Mouse (Mus musculus): Measurements from ENCODE around the gene Agap1. TPM values are rescaled to one million over a fixed set of nuclear protein-coding genes. Genes with fewer than 3 reads are reported as not detected.

Gene Agap1
- polyA plus RNA-seq, 1 experiment from 2014 or later: 8.5 TPM

DNA sequence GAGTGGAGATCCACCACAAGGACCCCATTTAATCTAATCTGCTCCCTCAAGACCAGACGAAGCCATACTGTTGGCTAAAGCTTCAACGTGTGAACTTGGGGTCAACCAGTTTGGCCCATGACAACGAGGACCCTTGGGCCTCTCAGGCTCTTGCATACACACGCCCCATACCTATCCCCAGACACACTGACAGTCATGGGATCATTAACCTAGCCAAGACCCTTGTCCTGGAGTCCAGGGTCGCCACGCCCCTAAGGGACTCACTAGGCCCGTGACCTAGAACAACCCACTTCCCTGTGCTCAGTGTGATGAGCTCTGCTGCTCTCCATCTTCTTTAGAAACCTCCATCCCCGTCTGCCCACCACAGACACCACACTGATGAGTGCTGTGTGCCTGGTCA is 429.7 kb downstream of the Agap1 start:
- TF ChIP-seq CTCF (IDR thresholded peaks at IDR 0.05; ENCODE audit: low read depth): no peak
- Histone ChIP-seq H3K9me3 (replicated peaks; ENCODE audit: low read length) (no peaks in the 10 kb centered on the region), H3K27me3 (ENCODE audit: insufficient read depth, low read length) (no peaks in the 10 kb centered on the region), H3K36me3 (ENCODE audit: insufficient read depth, low read length) (peaks cover 7% of the 10 kb centered on the region; the same call in 1 of the 2 replicates), H3K9ac (ENCODE audit: low read depth, low read length) (no peak overlapping the region), H3K4me1 (replicated peaks; ENCODE audit: insufficient read depth, low read length) (peaks cover 19% of the 10 kb centered on the region), H3K4me2 (ENCODE audit: low read length) (no peak overlapping the region), H3K4me3 (replicated peaks; ENCODE audit: low read depth, low read length) (no peak overlapping the region), H3K27ac (no peak overlapping the region)
- 0 out of 2 replicates have a peak, but pooled peaks have one; percentile 23 for ATAC-seq (replicated peaks; ENCODE audit: low FRiP score, low read depth)
- WGBS: 72% methylated on average over 8 of the region's 8 CpGs
- DNase-seq (ENCODE audit: low spot score): no peak

DNA sequence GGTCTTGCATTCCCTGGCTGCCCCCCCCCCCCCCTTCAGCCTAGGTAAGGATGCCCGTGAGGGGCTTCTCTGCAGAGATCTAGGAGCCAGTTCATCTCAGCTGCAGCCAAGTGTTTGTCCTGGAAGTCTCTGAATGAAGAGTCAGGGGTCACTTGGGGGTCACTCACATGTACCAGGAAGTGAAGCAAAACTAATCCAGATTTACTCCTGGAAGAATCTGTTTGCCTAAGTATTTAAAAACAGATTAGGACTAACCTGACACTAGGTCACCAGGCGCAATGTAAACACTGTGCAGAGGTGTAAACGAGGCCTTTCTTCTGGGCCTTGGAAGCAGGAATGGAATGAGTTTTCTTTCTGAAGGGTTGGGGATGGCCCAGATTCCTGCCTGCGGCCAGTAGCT is 431.1 kb downstream of the Agap1 start:
- Histone ChIP-seq H3K27me3 (ENCODE audit: insufficient read depth, low read length) (no peaks in the 10 kb centered on the region), H3K9me3 (replicated peaks; ENCODE audit: low read length) (no peaks in the 10 kb centered on the region), H3K4me1 (replicated peaks; ENCODE audit: insufficient read depth, low read length) (peaks cover 9% of the 10 kb centered on the region), H3K27ac (no peak overlapping the region), H3K4me2 (ENCODE audit: low read length) (no peak overlapping the region), H3K4me3 (replicated peaks; ENCODE audit: low read depth, low read length) (no peak overlapping the region), H3K9ac (ENCODE audit: low read depth, low read length) (no peak overlapping the region), H3K36me3 (ENCODE audit: insufficient read depth, low read length) (peaks cover 9% of the 10 kb centered on the region; the same call in 1 of the 2 replicates)
- ATAC-seq (replicated peaks; ENCODE audit: low FRiP score, low read depth): no peak
- TF ChIP-seq CTCF (IDR thresholded peaks at IDR 0.05; ENCODE audit: low read depth): no peak
- WGBS: 31% methylated on average over 4 of the region's 4 CpGs
- DNase-seq (ENCODE audit: low spot score): peak; percentile 49

DNA sequence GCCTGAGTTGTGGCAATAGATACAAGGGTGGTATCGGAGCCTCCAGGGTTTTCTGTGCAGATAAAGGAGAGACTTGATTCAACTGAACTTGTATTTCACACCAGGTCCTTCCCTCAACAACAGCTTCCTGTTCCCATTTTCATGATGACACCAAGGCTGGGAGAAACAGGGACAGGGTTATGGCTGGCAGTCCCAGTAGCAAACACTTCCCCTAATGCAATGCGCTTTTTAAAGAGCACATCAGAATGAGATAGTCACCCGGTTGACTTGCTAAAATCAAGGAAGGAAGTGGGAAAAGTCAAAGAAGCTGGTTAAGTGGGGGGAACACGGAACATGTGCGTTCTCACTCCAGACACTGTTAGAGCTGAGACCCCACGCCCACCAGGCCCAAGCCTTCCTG is 436.8 kb downstream of the Agap1 start:
- H3K4me1 ChIP-seq (replicated peaks; ENCODE audit: insufficient read depth, low read length): no peaks in the 10 kb centered on the region
- H3K4me3 ChIP-seq (replicated peaks; ENCODE audit: low read depth, low read length): no peak overlapping the region
- WGBS: 87% methylated on average over 6 of the region's 6 CpGs
- H3K9me3 ChIP-seq (replicated peaks; ENCODE audit: low read length): no peaks in the 10 kb centered on the region
- no peak overlapping the region for H3K4me2 ChIP-seq (ENCODE audit: low read length)
- H3K27me3 ChIP-seq (ENCODE audit: insufficient read depth, low read length): no peaks in the 10 kb centered on the region
- peaks cover 14% of the 10 kb centered on the region; the same call in 1 of the 2 replicates for H3K36me3 ChIP-seq (ENCODE audit: insufficient read depth, low read length)
- ATAC-seq (replicated peaks; ENCODE audit: low FRiP score, low read depth): no peak
- H3K27ac ChIP-seq: no peak overlapping the region
- no peak for TF ChIP-seq CTCF (IDR thresholded peaks at IDR 0.05; ENCODE audit: low read depth)
- no peak overlapping the region for H3K9ac ChIP-seq (ENCODE audit: low read depth, low read length)
- no peak for DNase-seq (ENCODE audit: low spot score)

DNA sequence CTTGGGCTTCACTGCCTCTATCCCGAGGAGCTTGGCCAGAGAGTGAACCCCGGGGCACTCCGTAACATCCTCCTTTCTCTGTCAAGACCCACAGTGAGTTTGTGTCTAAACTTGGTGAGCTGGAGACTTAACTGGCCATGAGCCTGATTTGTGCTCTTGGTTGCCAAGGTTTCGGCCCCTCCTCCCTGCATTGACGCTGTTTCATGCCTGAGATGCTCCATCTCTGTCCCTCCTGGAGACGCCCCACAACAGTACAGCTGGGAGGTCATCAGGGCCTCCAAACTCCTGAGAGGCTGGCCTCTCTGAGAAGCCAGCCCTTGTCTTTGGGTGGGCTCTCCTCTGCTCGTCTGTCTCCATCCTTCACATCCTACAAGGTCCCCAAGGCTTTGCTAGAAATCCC is 437.7 kb downstream of the Agap1 start:
- DNase-seq (ENCODE audit: low spot score) (no peak), ATAC-seq (replicated peaks; ENCODE audit: low FRiP score, low read depth) (no peak)
- H3K36me3 ChIP-seq (ENCODE audit: insufficient read depth, low read length): peaks cover 14% of the 10 kb centered on the region; the same call in 1 of the 2 replicates
- WGBS: 62% methylated on average over 7 of the region's 7 CpGs
- H3K4me3 ChIP-seq (replicated peaks; ENCODE audit: low read depth, low read length): no peak overlapping the region
- no peak for TF ChIP-seq CTCF (IDR thresholded peaks at IDR 0.05; ENCODE audit: low read depth)
- H3K27me3 ChIP-seq (ENCODE audit: insufficient read depth, low read length): no peaks in the 10 kb centered on the region
- no peaks in the 10 kb centered on the region for H3K4me1 ChIP-seq (replicated peaks; ENCODE audit: insufficient read depth, low read length)
- H3K4me2 ChIP-seq (ENCODE audit: low read length): no peak overlapping the region
- H3K9me3 ChIP-seq (replicated peaks; ENCODE audit: low read length): no peaks in the 10 kb centered on the region
- no peak overlapping the region for H3K9ac ChIP-seq (ENCODE audit: low read depth, low read length)
- no peak overlapping the region for H3K27ac ChIP-seq

DNA sequence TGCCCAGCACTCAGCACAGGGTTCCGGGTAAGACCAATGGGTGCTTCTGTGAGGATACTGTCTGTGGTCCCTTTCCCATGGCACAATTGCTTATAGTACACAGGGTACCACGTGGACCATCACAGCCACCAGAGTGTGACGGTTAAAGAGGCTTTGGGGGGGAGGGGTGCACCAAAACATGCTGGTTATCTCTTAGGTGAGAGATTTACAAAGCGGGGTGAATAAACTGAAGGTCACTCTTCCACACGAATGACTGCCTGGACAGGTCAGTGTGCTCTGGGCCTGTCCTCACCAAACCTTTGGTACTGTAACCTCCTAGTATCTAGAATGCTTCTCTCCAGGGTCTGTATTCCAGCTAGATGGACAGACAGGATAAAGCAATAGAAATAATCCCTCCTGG is 441.2 kb downstream of the Agap1 start:
- H3K4me1 ChIP-seq (replicated peaks; ENCODE audit: insufficient read depth, low read length): no peaks in the 10 kb centered on the region
- H3K9ac ChIP-seq (ENCODE audit: low read depth, low read length): no peak overlapping the region
- no peak overlapping the region for H3K4me2 ChIP-seq (ENCODE audit: low read length)
- 61% methylated on average over 5 of the region's 5 CpGs for WGBS
- ATAC-seq (replicated peaks; ENCODE audit: low FRiP score, low read depth) (no peak), DNase-seq (ENCODE audit: low spot score) (no peak)
- no peaks in the 10 kb centered on the region for H3K27me3 ChIP-seq (ENCODE audit: insufficient read depth, low read length)
- H3K36me3 ChIP-seq (ENCODE audit: insufficient read depth, low read length): peaks cover 4% of the 10 kb centered on the region; the same call in 1 of the 2 replicates
- no peak overlapping the region for H3K27ac ChIP-seq
- no peaks in the 10 kb centered on the region for H3K9me3 ChIP-seq (replicated peaks; ENCODE audit: low read length)
- no peak overlapping the region for H3K4me3 ChIP-seq (replicated peaks; ENCODE audit: low read depth, low read length)
- TF ChIP-seq CTCF (IDR thresholded peaks at IDR 0.05; ENCODE audit: low read depth): no peak

DNA sequence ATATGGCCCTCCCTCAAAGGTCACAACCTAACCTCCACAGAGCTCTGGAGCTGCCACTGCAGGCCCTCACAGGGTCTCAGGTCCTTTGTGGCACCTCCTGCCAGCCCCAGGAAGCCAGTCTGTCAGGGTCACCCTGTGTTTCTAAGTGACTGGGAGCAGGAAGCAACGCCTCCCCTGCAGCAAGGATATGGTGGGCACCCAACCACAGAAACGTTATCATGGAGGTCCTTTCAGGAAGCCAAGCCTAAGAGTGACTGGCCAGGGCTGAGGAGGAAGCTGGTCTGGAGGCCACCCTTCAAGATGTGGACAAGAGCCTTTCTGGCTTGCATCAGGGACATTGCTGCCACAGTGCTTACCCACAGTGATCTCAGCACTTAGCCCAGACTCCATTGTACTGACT is 444.4 kb downstream of the Agap1 start:
- Histone ChIP-seq H3K4me2 (ENCODE audit: low read length) (no peak overlapping the region), H3K27me3 (ENCODE audit: insufficient read depth, low read length) (no peaks in the 10 kb centered on the region), H3K27ac (no peak overlapping the region), H3K9ac (ENCODE audit: low read depth, low read length) (no peak overlapping the region), H3K36me3 (ENCODE audit: insufficient read depth, low read length) (no peaks in the 10 kb centered on the region), H3K9me3 (replicated peaks; ENCODE audit: low read length) (no peaks in the 10 kb centered on the region), H3K4me3 (replicated peaks; ENCODE audit: low read depth, low read length) (no peak overlapping the region), H3K4me1 (replicated peaks; ENCODE audit: insufficient read depth, low read length) (no peaks in the 10 kb centered on the region)
- no peak for DNase-seq (ENCODE audit: low spot score)
- no peak for TF ChIP-seq CTCF (IDR thresholded peaks at IDR 0.05; ENCODE audit: low read depth)
- 53% methylated on average over 2 of the region's 2 CpGs for WGBS
- ATAC-seq (replicated peaks; ENCODE audit: low FRiP score, low read depth): no peak

Measured in kidney, postnatal 0 days (tissue).